In the genomic region with DNA sequence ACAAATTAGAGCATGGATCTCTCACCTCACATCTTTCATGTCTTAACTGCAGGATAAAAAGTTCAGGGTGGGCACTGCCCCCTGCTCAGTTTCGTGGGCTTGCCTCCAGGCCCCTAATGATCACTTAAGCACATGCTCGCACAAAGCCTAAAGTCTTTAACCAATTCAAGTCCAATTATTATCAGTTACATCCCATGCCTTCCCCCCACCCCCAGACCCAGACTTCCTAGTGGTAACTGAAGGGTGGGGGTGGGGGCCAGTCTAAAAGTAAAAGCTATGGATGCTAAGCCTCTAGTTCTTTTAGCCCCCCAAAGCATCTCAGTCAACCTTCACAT, we compare ENCODE assay signal across 8 mouse cellular contexts.
DNase-seq lines count a peak whose midpoint lies in the region; ATAC-seq lines count a peak whose summit lies in the region.

No protein-coding gene starts in this region.

- ATAC-seq in hindbrain, embryonic 13.5 days (ENCODE audit: low FRiP score) = no peak
- ATAC-seq in midbrain, embryonic 12.5 days (ENCODE audit: low FRiP score, low read depth) = 0 out of 2 replicates have a peak, but pooled peaks have one; percentile 13

- H3K36me3 ChIP-seq in hindbrain, embryonic 13.5 days = no peaks in the 10 kb centered on the region
- H3K36me3 ChIP-seq in midbrain, embryonic 12.5 days = no peaks in the 10 kb centered on the region

- H3K9ac ChIP-seq in hindbrain, embryonic 13.5 days = peak overlapping the region; percentile 80
- 0 out of 2 replicates have a peak overlapping the region, but pooled peaks have one; percentile 61 for H3K9ac ChIP-seq in midbrain, embryonic 12.5 days (replicated peaks)

- H3K27ac ChIP-seq in brown adipose tissue, adult 24 weeks (replicated peaks; ENCODE audit: low read depth, low read length) = 0 out of 2 replicates have a peak overlapping the region, but pooled peaks have one; percentile 50
- peak overlapping the region; percentile 88 for H3K27ac ChIP-seq in hindbrain, embryonic 13.5 days
- H3K27ac ChIP-seq in midbrain, embryonic 12.5 days (replicated peaks) = no peak overlapping the region

- no peaks in the 10 kb centered on the region for H3K9me3 ChIP-seq in hindbrain, embryonic 13.5 days
- no peaks in the 10 kb centered on the region for H3K9me3 ChIP-seq in midbrain, embryonic 12.5 days

- peak overlapping the region; percentile 68 for H3K4me3 ChIP-seq in brown adipose tissue, adult 24 weeks (ENCODE audit: insufficient read depth, low read depth, low read length)
- peak overlapping the region; percentile 62 for H3K4me3 ChIP-seq in hindbrain, embryonic 13.5 days
- H3K4me3 ChIP-seq in midbrain, embryonic 12.5 days = peak overlapping the region; percentile 42

- H3K27me3 ChIP-seq in hindbrain, embryonic 13.5 days = no peaks in the 10 kb centered on the region
- peaks cover 20% of the 10 kb centered on the region; the same call in 1 of the 2 replicates for H3K27me3 ChIP-seq in midbrain, embryonic 12.5 days

- DNase-seq in heart, adult 11 months = peak; percentile 75
- DNase-seq in heart, postnatal 14 days = no peak
- DNase-seq in natural killer cell, adult 2 months (ENCODE audit: low spot score in 2 of 2) = no peak
- no peak for DNase-seq in gastrocnemius, postnatal 25 days
- no peak for DNase-seq in left cerebral cortex, adult 18-20 months (ENCODE audit: low spot score in 2 of 2)

- WGBS in hindbrain, embryonic 13.5 days = 9% methylated on average over 2 of the region's 2 CpGs
- WGBS in midbrain, embryonic 12.5 days = 8% methylated on average over 2 of the region's 2 CpGs

- intact Hi-C loops in heart, postnatal 14 days (cut with DNase I) = loop anchor here (5.0 to 10.0 kb wide), 2 partner anchors 58 to 196 kb away; no protein-coding TSS in a partner anchor

- peak overlapping the region; percentile 71 for H3K4me2 ChIP-seq in hindbrain, embryonic 13.5 days
- peak overlapping the region; percentile 88 for H3K4me2 ChIP-seq in midbrain, embryonic 12.5 days (replicated peaks)

- no peaks in the 10 kb centered on the region; the same call in 1 of the 2 replicates for H3K4me1 ChIP-seq in brown adipose tissue, adult 24 weeks (ENCODE audit: control insufficient read depth, insufficient read depth, insufficient read length, low read length)
- peaks cover 56% of the 10 kb centered on the region for H3K4me1 ChIP-seq in hindbrain, embryonic 13.5 days (replicated peaks)
- H3K4me1 ChIP-seq in midbrain, embryonic 12.5 days = peaks cover 19% of the 10 kb centered on the region
